Mouse (Mus musculus) ES-E14 (cell line): ENCODE data around the gene Ccdc51. TPM values are rescaled to one million over a fixed set of nuclear protein-coding genes. Genes with fewer than 3 reads are reported as not detected.

Experiments
- DNase-seq: peaks from one replicate; pipeline ENCODE4 v3.0.0-alpha.2; 2013; ENCODE audit warnings: low read depth, low spot score
- H3K27ac ChIP-seq: 2 replicates; pipeline ENCODE4 v1.5.1; 2012; ENCODE audit warnings: low read depth, mild to moderate bottlenecking, low read length, moderate library complexity, mixed read lengths; ENCODE audit not compliant: poor library complexity, insufficient read depth, severe bottlenecking
- H3K36me3 ChIP-seq: 2 replicates; pipeline ENCODE4 v1.6.1; 2012; ENCODE audit warnings: mild to moderate bottlenecking, low read length, moderate library complexity, mixed read lengths; ENCODE audit not compliant: control insufficient read depth, poor library complexity, insufficient read depth, severe bottlenecking
- H3K4me1 ChIP-seq, 2 experiments: fragments of 150-350 bp in 1 of 2; sonication (generic) in 1 of 2; 2 replicates each; pipeline ENCODE4 v1.6.1; 2012; ENCODE audit warnings: low read length in 2 of 2, mild to moderate bottlenecking in 1 of 2, mixed read lengths in 1 of 2; ENCODE audit not compliant: control insufficient read depth in 2 of 2, insufficient read depth in 2 of 2, poor library complexity in 1 of 2
- H3K4me3 ChIP-seq, 2 experiments: fragments of 150-350 bp in 1 of 2; sonication (generic) in 1 of 2; 2 replicates each; pipeline ENCODE4 v1.5.1; 2012; ENCODE audit warnings: low read length in 2 of 2, low read depth in 1 of 2, mild to moderate bottlenecking in 1 of 2, mixed read lengths in 1 of 2; ENCODE audit not compliant: insufficient read depth in 1 of 2, poor library complexity in 1 of 2, severe bottlenecking in 1 of 2
- H3K9ac ChIP-seq: 2 replicates; pipeline ENCODE4 v1.6.1; 2012; ENCODE audit warnings: low read depth, mild to moderate bottlenecking, low read length, mixed read lengths; ENCODE audit not compliant: poor library complexity, insufficient read depth, severe bottlenecking
- H3K9me3 ChIP-seq: fragments of 150-350 bp; sonication (generic); 2 replicates; pipeline ENCODE4 v1.6.1; 2012; ENCODE audit warnings: low read depth, mild to moderate bottlenecking, low read length; ENCODE audit not compliant: control insufficient read depth, insufficient read depth
- CHD2 ChIP-seq: IDR thresholded peaks from 2 replicates; pipeline ENCODE4 v1.6.1; 2014; ENCODE audit warnings: mild to moderate bottlenecking, low read depth, low read length, inconsistent platforms
- HCFC1 ChIP-seq: IDR thresholded peaks from 2 replicates; pipeline ENCODE4 v1.6.1; 2012; ENCODE audit warnings: low read length, inconsistent platforms, borderline replicate concordance; ENCODE audit not compliant: insufficient read depth
- MAFK ChIP-seq: IDR thresholded peaks from 2 replicates; pipeline ENCODE4 v1.6.1; 2014; ENCODE audit warnings: mild to moderate bottlenecking, low read depth, low read length, inconsistent platforms; ENCODE audit not compliant: insufficient read depth
- ZC3H11A ChIP-seq: IDR thresholded peaks from 2 replicates; pipeline ENCODE4 v1.6.1; 2012; ENCODE audit warnings: low read depth, mild to moderate bottlenecking, inconsistent platforms, low read length, borderline replicate concordance
- ZNF384 ChIP-seq: IDR thresholded peaks from 2 replicates; pipeline ENCODE4 v1.6.1; 2012; ENCODE audit warnings: low read depth, low read length, inconsistent platforms
- in situ Hi-C, 2 experiments: fragments of 600-800 bp; cut with MboI; formaldehyde crosslinking; loops; one replicate each; pipeline ENCODE4 v1.15.1; 2025; ENCODE audit warnings: low sequenced_read_pairs in 2 of 2, inconsistent platforms in 1 of 2; ENCODE audit not compliant: unreplicated experiment in 2 of 2
- total RNA-seq: library from RNA; depleted of rRNA; stranded (reverse); fragments of 300-350 nt; gene quantifications from 2 replicates; pipeline ENCODE4 v1.2.3, GENCODE M21; 2012

Gene Ccdc51
- total RNA-seq, 1 experiment, result 11.8 TPM

DNA sequence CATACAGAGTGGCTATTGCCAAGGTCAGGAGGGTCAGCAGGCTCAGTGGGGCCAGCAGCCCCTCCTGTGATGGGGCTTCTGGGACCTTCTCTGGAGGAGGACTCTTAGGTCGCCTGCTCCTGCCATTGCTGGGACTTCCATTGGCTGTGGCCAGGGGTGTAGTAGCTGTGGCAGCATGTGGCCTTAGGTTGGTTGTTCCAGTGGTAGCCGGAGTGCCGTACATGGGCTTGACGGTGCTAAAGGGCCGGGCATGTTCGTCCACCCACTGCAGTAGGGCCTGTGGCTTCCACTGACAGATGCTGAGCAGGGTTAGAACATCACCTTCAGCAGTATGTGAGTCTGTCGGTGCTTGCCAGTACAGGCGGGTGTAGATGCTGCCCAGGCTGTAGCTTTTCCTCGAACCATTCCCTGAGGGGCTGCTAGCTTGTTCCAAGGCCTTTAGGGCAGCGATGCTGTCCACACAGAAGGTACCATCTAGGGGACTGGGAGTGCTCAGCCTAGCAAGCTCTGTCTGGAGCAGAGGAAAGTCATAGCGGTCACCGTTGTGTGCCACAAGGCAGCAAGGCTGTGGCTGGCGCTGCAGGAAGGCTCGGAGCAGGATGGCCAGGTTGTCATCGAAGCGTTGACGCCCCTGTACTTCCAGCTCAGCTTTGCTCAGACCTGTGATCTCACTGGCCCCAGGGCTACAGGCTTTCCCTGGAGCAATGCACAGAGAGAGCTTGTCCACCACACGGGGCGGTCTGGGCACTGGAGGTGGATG is 24.1 kb upstream of the Ccdc51 start:
- in situ Hi-C loops, result no loop called here
- H3K9me3 ChIP-seq, result no peaks in the 10 kb centered on the region
- no peak for DNase-seq
- H3K9ac ChIP-seq, result no peak overlapping the region
- TF ChIP-seq CHD2 (no peak), MAFK (no peak), ZC3H11A (no peak), ZNF384 (no peak), HCFC1 (no peak)
- H3K4me3 ChIP-seq, result no peak overlapping the region
- H3K4me1 ChIP-seq, result peaks cover 0 to 23% of the 10 kb centered on the region in 2 experiments; a peak in 2 of 4 replicates
- no peak overlapping the region for H3K27ac ChIP-seq
- H3K36me3 ChIP-seq, result peaks cover 27% of the 10 kb centered on the region

GRCm38 (mm10) chr9:109059136-109059903 is 23.0 kb upstream of the Ccdc51 start, which contains the start of gene Trex1:
Gene Trex1 (minus strand): TSS chr9:109059734.
- Histone ChIP-seq H3K9ac (peak within 1 kb of the TSS; percentile 66; the same call in 1 of the 2 replicates), H3K9me3 (no peaks in the 10 kb centered on the region)

DNA sequence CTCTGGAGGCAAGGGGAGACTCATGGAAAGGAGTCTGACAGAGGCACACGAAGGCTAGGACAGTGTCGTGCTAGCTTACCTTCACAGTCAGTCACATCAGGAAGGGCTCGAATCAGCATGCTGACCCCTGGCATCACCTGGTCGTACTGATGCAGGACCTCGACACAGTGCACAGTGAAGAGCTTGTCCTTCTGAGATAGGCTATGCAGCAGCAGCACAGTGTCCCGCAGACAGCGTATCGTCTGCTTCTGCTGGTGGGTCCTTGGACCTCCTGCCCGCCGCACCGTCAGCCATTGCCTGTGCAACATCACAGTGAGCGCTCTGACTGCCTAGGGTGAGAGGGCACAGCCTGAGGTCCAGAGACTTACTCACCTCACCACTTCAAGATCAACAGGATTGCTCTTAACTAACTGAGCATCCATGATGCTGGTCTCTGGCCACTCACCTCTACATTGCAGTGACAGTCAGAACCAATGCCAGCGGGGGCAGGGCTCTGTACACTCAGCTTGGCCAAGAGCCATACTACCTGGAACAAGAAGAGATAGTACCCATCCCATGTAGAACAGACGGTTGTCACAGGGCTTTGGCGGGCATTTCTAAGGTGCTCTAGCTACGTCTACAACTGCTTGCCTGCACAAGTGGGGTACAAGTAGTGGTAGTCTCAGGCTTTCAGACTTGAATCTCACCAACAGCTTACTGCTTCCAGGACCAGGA is 22.0 kb upstream of the Ccdc51 start:
- H3K27ac ChIP-seq, result peak overlapping the region; percentile 48; the same call in 1 of the 2 replicates
- H3K9ac ChIP-seq, result no peak overlapping the region
- in situ Hi-C loops, result no loop called here

More at GRCm38 (mm10) chr9:109059136-109059903, 23.0 kb upstream of the Ccdc51 start, which contains the start of gene Trex1:
- Histone ChIP-seq H3K4me1 (peaks cover 0 to 23% of the 10 kb centered on the region in 2 experiments; a peak in 1 of 4 replicates), H3K27ac (peak within 1 kb of the TSS; percentile 83), H3K36me3 (peaks cover 30% of the 10 kb centered on the region), H3K4me3 (peak within 1 kb of the TSS; percentile 13 to 36)
- in situ Hi-C loops, result no loop called here
- no peak for TF ChIP-seq ZC3H11A
- TF ChIP-seq MAFK, result peak; percentile 62; the same call in 1 of the 2 replicates
- TF ChIP-seq HCFC1, result 0 out of 2 replicates have a peak, but pooled peaks have one; percentile 25
- no peak for TF ChIP-seq CHD2
- TF ChIP-seq ZNF384, result no peak
- DNase-seq, result peak; percentile 74

GRCm38 (mm10) chr9:109060898-109061295 is 21.4 kb upstream of the Ccdc51 start:
- peaks cover 0 to 14% of the 10 kb centered on the region in 2 experiments; a peak in 1 of 4 replicates for H3K4me1 ChIP-seq
- no peak overlapping the region for H3K27ac ChIP-seq
- H3K36me3 ChIP-seq, result peaks cover 43% of the 10 kb centered on the region
- no peak for TF ChIP-seq ZC3H11A
- TF ChIP-seq ZNF384, result no peak
- TF ChIP-seq CHD2, result no peak
- TF ChIP-seq HCFC1, result no peak
- no peak for TF ChIP-seq MAFK
- no peak for DNase-seq
- in situ Hi-C loops, result no loop called here
- H3K9me3 ChIP-seq, result no peaks in the 10 kb centered on the region
- H3K9ac ChIP-seq, result no peak overlapping the region
- no peak overlapping the region for H3K4me3 ChIP-seq

More for the DNA sequence above, 22.0 kb upstream of the Ccdc51 start:
- Histone ChIP-seq H3K4me1 (peaks cover 0 to 16% of the 10 kb centered on the region in 2 experiments; a peak in 1 of 4 replicates), H3K4me3 (no peak overlapping the region), H3K9me3 (no peaks in the 10 kb centered on the region), H3K36me3 (peaks cover 37% of the 10 kb centered on the region)
- DNase-seq, result no peak
- no peak for TF ChIP-seq HCFC1
- no peak for TF ChIP-seq CHD2
- TF ChIP-seq ZC3H11A, result no peak
- TF ChIP-seq MAFK, result no peak
- TF ChIP-seq ZNF384, result no peak
